In genomic region chr7:28376011-28376771, GRCm38 (mm10) we compare ENCODE assay signal across 8 mouse cellular contexts. TPM values are rescaled to one million over a fixed set of nuclear protein-coding genes. Genes with fewer than 3 reads are reported as not detected.
DNase-seq lines count a peak whose midpoint lies in the region; ATAC-seq lines count a peak whose summit lies in the region.

No protein-coding gene starts in this region.

- WGBS in forebrain, embryonic 10.5 days: 2% methylated on average over 30 of the region's 30 CpGs
- 2% methylated on average over 30 of the region's 30 CpGs for WGBS in limb, embryonic 13.5 days
- 7% methylated on average over 29 of the region's 30 CpGs for WGBS in midbrain, embryonic 15.5 days

- peaks cover 15% of the 10 kb centered on the region for H3K27me3 ChIP-seq in erythroblast, embryonic 14.5 days (ENCODE audit: control insufficient read depth)
- H3K27me3 ChIP-seq in forebrain, embryonic 10.5 days (ENCODE audit: poor library complexity, severe bottlenecking): peaks cover 14% of the 10 kb centered on the region
- H3K27me3 ChIP-seq in limb, embryonic 13.5 days: no peaks in the 10 kb centered on the region
- H3K27me3 ChIP-seq in midbrain, embryonic 15.5 days (replicated peaks): no peaks in the 10 kb centered on the region

- H3K4me1 ChIP-seq in erythroblast, embryonic 14.5 days (ENCODE audit: control insufficient read depth): peaks cover 96% of the 10 kb centered on the region
- peaks cover 74% of the 10 kb centered on the region for H3K4me1 ChIP-seq in forebrain, embryonic 10.5 days
- H3K4me1 ChIP-seq in limb, embryonic 13.5 days: peaks cover 61% of the 10 kb centered on the region
- H3K4me1 ChIP-seq in midbrain, embryonic 15.5 days: peaks cover 49% of the 10 kb centered on the region

- peak overlapping the region; percentile 72 for H3K9ac ChIP-seq in limb, embryonic 13.5 days
- H3K9ac ChIP-seq in midbrain, embryonic 15.5 days: peak overlapping the region; percentile 46

- intact Hi-C loops in heart, postnatal 36 days (cut with DNase I): loop anchor here (5.0 to 10.0 kb wide), 3 partner anchors 431 to 1041 kb away; partner anchors contain the start of genes Hnrnpl and Ltbp4

- H3K9me3 ChIP-seq in erythroblast, embryonic 14.5 days (ENCODE audit: control insufficient read depth, low read length): no peaks in the 10 kb centered on the region
- no peaks in the 10 kb centered on the region for H3K9me3 ChIP-seq in forebrain, embryonic 10.5 days
- H3K9me3 ChIP-seq in limb, embryonic 13.5 days: no peaks in the 10 kb centered on the region
- no peaks in the 10 kb centered on the region for H3K9me3 ChIP-seq in midbrain, embryonic 15.5 days

- peak overlapping the region; percentile 90 for H3K27ac ChIP-seq in forebrain, embryonic 10.5 days
- peak overlapping the region; percentile 97 for H3K27ac ChIP-seq in limb, embryonic 13.5 days
- peak overlapping the region; percentile 80 for H3K27ac ChIP-seq in midbrain, embryonic 15.5 days

- peak overlapping the region; percentile 65 for H3K4me3 ChIP-seq in erythroblast, embryonic 14.5 days (replicated peaks)
- peak overlapping the region; percentile 69 for H3K4me3 ChIP-seq in forebrain, embryonic 10.5 days
- peak overlapping the region; percentile 77 for H3K4me3 ChIP-seq in limb, embryonic 13.5 days
- peak overlapping the region; percentile 41 for H3K4me3 ChIP-seq in midbrain, embryonic 15.5 days

- peak; percentile 55 for DNase-seq in forebrain, embryonic 10.5 days (ENCODE audit: extremely low spot score, low spot score)
- peak; percentile 85 to 88 for DNase-seq in heart, postnatal 36 days
- DNase-seq in testis, postnatal 14 days (ENCODE audit: low spot score): peak; percentile 77
- no peak for DNase-seq in right cerebral cortex, postnatal 36 days (ENCODE audit: low spot score in 2 of 2)

- no peak for ATAC-seq in erythroblast, adult 5-6 weeks (replicated peaks; ENCODE audit: low FRiP score, poor library complexity, severe bottlenecking)
- no peak for ATAC-seq in limb, embryonic 13.5 days (ENCODE audit: low FRiP score, low read depth)
- ATAC-seq in midbrain, embryonic 15.5 days (replicated peaks): no peak

- peaks cover 9% of the 10 kb centered on the region for H3K36me3 ChIP-seq in erythroblast, embryonic 14.5 days (ENCODE audit: control insufficient read depth)
- peaks cover 9% of the 10 kb centered on the region for H3K36me3 ChIP-seq in forebrain, embryonic 10.5 days (replicated peaks)
- H3K36me3 ChIP-seq in limb, embryonic 13.5 days: peaks cover 10% of the 10 kb centered on the region
- H3K36me3 ChIP-seq in midbrain, embryonic 15.5 days (replicated peaks): no peaks in the 10 kb centered on the region

- H3K4me2 ChIP-seq in limb, embryonic 13.5 days (replicated peaks): peak overlapping the region; percentile 95
- peak overlapping the region; percentile 68 for H3K4me2 ChIP-seq in midbrain, embryonic 15.5 days

RNA-seq across cellular contexts. Expression of gene Plekhg2, which starts 3.8 kb away (rescaled TPM):
- polyA plus RNA-seq in erythroblast, embryonic 14.5 days (2012): 0.45 and 0.53 TPM in 2 replicates
- total RNA-seq in erythroblast, adult 5-6 weeks (2015; ENCODE audit: low replicate concordance): 4.4 and 6.1 TPM in 2 replicates
- total RNA-seq in erythroblast, adult 5-6 weeks (2017; ENCODE audit: low replicate concordance): 0.98 and 4.1 TPM in 2 replicates
- 75.5 and 84.4 TPM in 2 replicates for polyA plus RNA-seq in forebrain, embryonic 10.5 days (2016; fragmentation: Nextera tagmentation; extraction: Ambion mirVana)
- 10 to 100 TPM; 15.1 to 15.8 TPM for total RNA-seq in heart, postnatal 36 days (2021)
- 89.5 and 98.3 TPM in 2 replicates for polyA plus RNA-seq in limb, embryonic 13.5 days (2015; fragmentation: Nextera tagmentation; extraction: Ambion mirVana)
- polyA plus RNA-seq in midbrain, embryonic 15.5 days (2015; fragmentation: Nextera tagmentation; extraction: Ambion mirVana): 28.8 and 32.5 TPM in 2 replicates

RNA-seq across cellular contexts. Expression of gene Zfp36, which starts 3.9 kb away (rescaled TPM):
- 2.3 and 2.8 TPM in 2 replicates for polyA plus RNA-seq in erythroblast, embryonic 14.5 days (2012)
- 47.0 and 53.2 TPM in 2 replicates for total RNA-seq in erythroblast, adult 5-6 weeks (2015; ENCODE audit: low replicate concordance)
- total RNA-seq in erythroblast, adult 5-6 weeks (2017; ENCODE audit: low replicate concordance): 7.7 and 15.1 TPM in 2 replicates
- polyA plus RNA-seq in forebrain, embryonic 10.5 days (2016; fragmentation: Nextera tagmentation; extraction: Ambion mirVana): 4.5 TPM in 2 replicates
- 10 to 100 TPM; 14.7 to 29.0 TPM for total RNA-seq in heart, postnatal 36 days (2021)
- 8.9 and 10.3 TPM in 2 replicates for polyA plus RNA-seq in limb, embryonic 13.5 days (2015; fragmentation: Nextera tagmentation; extraction: Ambion mirVana)
- 3.2 and 3.3 TPM in 2 replicates for polyA plus RNA-seq in midbrain, embryonic 15.5 days (2015; fragmentation: Nextera tagmentation; extraction: Ambion mirVana)

RNA-seq across cellular contexts. Expression of gene Med29, which starts 16.3 kb away (rescaled TPM):
- polyA plus RNA-seq in erythroblast, embryonic 14.5 days (2012): 2.2 and 2.5 TPM in 2 replicates
- total RNA-seq in erythroblast, adult 5-6 weeks (2015; ENCODE audit: low replicate concordance): 6.3 and 9.0 TPM in 2 replicates
- total RNA-seq in erythroblast, adult 5-6 weeks (2017; ENCODE audit: low replicate concordance): 3.4 TPM in 1 of 2 replicates, not detected in the other
- polyA plus RNA-seq in forebrain, embryonic 10.5 days (2016; fragmentation: Nextera tagmentation; extraction: Ambion mirVana): 60.3 and 60.6 TPM in 2 replicates
- total RNA-seq in heart, postnatal 36 days (2021): 10 to 100 TPM; 18.2 to 20.1 TPM
- polyA plus RNA-seq in limb, embryonic 13.5 days (2015; fragmentation: Nextera tagmentation; extraction: Ambion mirVana): 47.9 and 55.0 TPM in 2 replicates
- 46.6 and 47.0 TPM in 2 replicates for polyA plus RNA-seq in midbrain, embryonic 15.5 days (2015; fragmentation: Nextera tagmentation; extraction: Ambion mirVana)

RNA-seq across cellular contexts. Expression of gene Paf1, which starts 16.6 kb away (rescaled TPM):
- 5.1 and 6.7 TPM in 2 replicates for polyA plus RNA-seq in erythroblast, embryonic 14.5 days (2012)
- total RNA-seq in erythroblast, adult 5-6 weeks (2015; ENCODE audit: low replicate concordance): 26.1 and 32.9 TPM in 2 replicates
- total RNA-seq in erythroblast, adult 5-6 weeks (2017; ENCODE audit: low replicate concordance): 16.7 and 24.7 TPM in 2 replicates
- 82.3 and 95.9 TPM in 2 replicates for polyA plus RNA-seq in forebrain, embryonic 10.5 days (2016; fragmentation: Nextera tagmentation; extraction: Ambion mirVana)
- 10 to 100 TPM; 38.8 to 48.0 TPM for total RNA-seq in heart, postnatal 36 days (2021)
- polyA plus RNA-seq in limb, embryonic 13.5 days (2015; fragmentation: Nextera tagmentation; extraction: Ambion mirVana): 77.9 and 89.5 TPM in 2 replicates
- 92.5 and 110 TPM in 2 replicates for polyA plus RNA-seq in midbrain, embryonic 15.5 days (2015; fragmentation: Nextera tagmentation; extraction: Ambion mirVana)

RNA-seq across cellular contexts. Expression of gene Rps16, which starts 25.7 kb away (rescaled TPM):
- polyA plus RNA-seq in erythroblast, embryonic 14.5 days (2012): 212 and 288 TPM in 2 replicates
- total RNA-seq in erythroblast, adult 5-6 weeks (2015; ENCODE audit: low replicate concordance): 649 and 667 TPM in 2 replicates
- total RNA-seq in erythroblast, adult 5-6 weeks (2017; ENCODE audit: low replicate concordance): 67.6 and 181 TPM in 2 replicates
- 939 and 976 TPM in 2 replicates for polyA plus RNA-seq in forebrain, embryonic 10.5 days (2016; fragmentation: Nextera tagmentation; extraction: Ambion mirVana)
- total RNA-seq in heart, postnatal 36 days (2021): 100 to 1,000 TPM; 494 to 516 TPM
- 908 and 932 TPM in 2 replicates for polyA plus RNA-seq in limb, embryonic 13.5 days (2015; fragmentation: Nextera tagmentation; extraction: Ambion mirVana)
- polyA plus RNA-seq in midbrain, embryonic 15.5 days (2015; fragmentation: Nextera tagmentation; extraction: Ambion mirVana): 430 and 438 TPM in 2 replicates

Comparison
In these comparisons a context has a peak if more than half of its experiments do, and no peak if none do; other contexts are left out.
1. DNase-seq: peak in forebrain, embryonic 10.5 days (single experiment), heart, postnatal 36 days (2 of 2) and testis, postnatal 14 days (single experiment); none in right cerebral cortex, postnatal 36 days (0 of 2).
2. RNA of gene Plekhg2, which starts 3.8 kb away (polyA plus RNA-seq): 89.5 to 98.3 TPM in limb, embryonic 13.5 days, 75.5 to 84.4 TPM in forebrain, embryonic 10.5 days and 28.8 to 32.5 TPM in midbrain, embryonic 15.5 days; 0.45 to 0.53 TPM in erythroblast, embryonic 14.5 days; every median in the first group is over 10 times any median in the second.
3. RNA of gene Med29, which starts 16.3 kb away (polyA plus RNA-seq): 60.3 to 60.6 TPM in forebrain, embryonic 10.5 days, 47.9 to 55.0 TPM in limb, embryonic 13.5 days and 46.6 to 47.0 TPM in midbrain, embryonic 15.5 days; 2.2 to 2.5 TPM in erythroblast, embryonic 14.5 days; every median in the first group is over 10 times any median in the second.
4. Peak in every context shown above with its lines, with median percentiles within 50 percentile points of each other: H3K4me3 ChIP-seq and H3K27ac ChIP-seq.